Mouse (Mus musculus): ENCODE measurements at regions not wholly inside any gene's neighbourhood (a gene's known extent, or its start where the extent isn't known, plus 50 kb on each side); places are given as distances from the start of the nearest gene placed in this dataset.

DNA sequence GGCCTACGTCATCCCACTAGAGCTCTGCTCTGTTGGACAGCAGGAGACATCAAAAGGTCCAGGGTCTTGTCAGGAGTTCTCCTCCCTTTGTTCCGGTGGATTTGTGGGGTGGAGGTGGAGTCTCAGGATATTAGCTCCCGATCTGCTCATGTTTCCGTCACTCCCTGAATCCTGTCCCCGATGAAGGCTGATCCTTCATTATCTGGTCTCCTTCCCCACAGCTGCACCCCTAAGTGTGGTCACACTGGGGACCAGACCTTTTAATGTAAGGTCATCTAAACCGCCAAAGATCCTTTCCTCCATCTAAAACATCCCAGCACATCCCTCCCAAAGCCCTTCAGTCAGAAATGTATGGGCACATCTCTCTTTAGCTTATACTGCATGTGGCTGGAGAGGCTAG lies 215.6 kb upstream of the Ccdc122 start:
- no peak for TF ChIP-seq POLR2A (IDR thresholded peaks at IDR 0.05; ENCODE audit: control insufficient read depth, extremely low read depth, insufficient read depth, low read length, poor library complexity)
- TF ChIP-seq CTCF (IDR thresholded peaks at IDR 0.05; ENCODE audit: borderline replicate concordance, control insufficient read depth, extremely low read depth, insufficient read depth, low read length, poor library complexity), result no peak
- WGBS, result 96% methylated on average over 6 of the region's 6 CpGs

DNA sequence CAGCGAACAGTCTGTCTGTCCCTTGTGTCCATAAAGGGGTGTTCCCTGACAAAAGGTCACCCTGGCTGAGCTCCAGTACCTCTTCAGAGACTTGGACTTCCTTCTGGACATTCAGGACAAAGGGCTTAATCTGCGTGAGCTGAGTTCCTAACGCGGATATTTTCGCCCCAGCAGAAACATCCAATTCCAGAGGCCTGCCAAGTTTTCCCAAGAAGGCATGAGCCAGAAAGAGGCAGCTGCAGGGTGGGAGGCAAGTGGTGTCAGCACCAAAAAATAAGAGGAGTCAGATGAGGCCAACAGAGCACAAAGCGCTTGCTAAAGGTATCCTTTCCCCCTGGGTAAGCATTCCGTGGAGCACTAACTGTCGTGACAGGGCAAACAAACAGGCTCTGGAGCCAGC lies 216.9 kb upstream of the Ccdc122 start:
- Histone ChIP-seq H3K27ac (ENCODE audit: control insufficient read depth, insufficient read depth, low read length) (no peak overlapping the region), H3K27me3 (ENCODE audit: control insufficient read depth, insufficient read depth, low read length) (no peaks in the 10 kb centered on the region), H3K4me3 (ENCODE audit: control insufficient read depth, insufficient read depth, low read length) (no peak overlapping the region), H3K4me1 (replicated peaks; ENCODE audit: control insufficient read depth, insufficient read depth, low read length) (peaks cover 3% of the 10 kb centered on the region; the same call in 1 of the 2 replicates), H3K36me3 (ENCODE audit: control insufficient read depth, insufficient read depth, low read length) (no peaks in the 10 kb centered on the region)
- TF ChIP-seq POLR2A (IDR thresholded peaks at IDR 0.05; ENCODE audit: control insufficient read depth, extremely low read depth, insufficient read depth, low read length, poor library complexity) (no peak), CTCF (IDR thresholded peaks at IDR 0.05; ENCODE audit: borderline replicate concordance, control insufficient read depth, extremely low read depth, insufficient read depth, low read length, poor library complexity) (no peak)
- no peak for DNase-seq
- whole genome bisulfite sequencing, result 96% methylated on average over 8 of the region's 8 CpGs

More for the DNA sequence above, 215.6 kb upstream of the Ccdc122 start:
- peaks cover 3% of the 10 kb centered on the region; the same call in 1 of the 2 replicates for H3K4me1 ChIP-seq (replicated peaks; ENCODE audit: control insufficient read depth, insufficient read depth, low read length)
- no peaks in the 10 kb centered on the region for H3K27me3 ChIP-seq (ENCODE audit: control insufficient read depth, insufficient read depth, low read length)
- no peaks in the 10 kb centered on the region for H3K36me3 ChIP-seq (ENCODE audit: control insufficient read depth, insufficient read depth, low read length)
- no peak for DNase-seq
- H3K27ac ChIP-seq (ENCODE audit: control insufficient read depth, insufficient read depth, low read length), result no peak overlapping the region
- H3K4me3 ChIP-seq (ENCODE audit: control insufficient read depth, insufficient read depth, low read length), result no peak overlapping the region

DNA sequence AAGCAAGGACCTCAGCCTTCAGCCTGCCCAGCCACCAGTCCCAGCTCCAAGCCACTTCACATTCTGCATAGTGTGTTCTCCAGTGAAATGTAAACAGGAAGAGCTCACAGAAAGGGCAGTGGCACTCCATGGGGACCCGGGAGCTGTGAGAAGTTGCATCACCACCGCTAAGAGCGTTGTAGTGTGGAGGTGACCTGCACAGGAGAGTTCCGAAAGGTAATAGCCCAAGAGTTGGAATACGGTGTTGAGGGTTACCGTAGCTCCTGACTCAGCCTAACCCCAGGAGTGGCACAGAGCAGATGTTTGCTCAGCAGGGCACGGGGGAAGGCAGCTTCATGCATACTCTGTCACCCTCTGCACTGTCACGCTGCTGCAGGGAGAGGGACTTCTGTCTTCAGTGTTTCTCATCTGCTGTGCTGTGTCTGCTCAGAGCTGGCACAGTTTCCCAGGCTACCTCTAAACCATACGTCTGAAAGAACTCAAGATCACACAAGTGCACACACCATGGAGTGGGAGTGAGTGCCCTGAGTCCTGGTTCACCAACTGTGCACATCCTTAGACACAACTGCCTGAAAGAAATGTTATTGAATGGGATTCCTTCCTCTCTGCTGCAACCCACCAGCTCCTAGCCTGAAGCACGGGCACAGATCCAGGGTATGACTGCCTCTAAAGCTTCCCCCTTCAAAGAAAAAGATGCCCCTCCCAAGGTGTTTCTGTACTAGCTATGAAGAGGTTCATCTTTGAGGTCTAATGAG lies 218.1 kb upstream of the Ccdc122 start:
- Histone ChIP-seq H3K4me1 (replicated peaks; ENCODE audit: control insufficient read depth, insufficient read depth, low read length) (peaks cover 3% of the 10 kb centered on the region; the same call in 1 of the 2 replicates), H3K4me3 (ENCODE audit: control insufficient read depth, insufficient read depth, low read length) (no peak overlapping the region), H3K36me3 (ENCODE audit: control insufficient read depth, insufficient read depth, low read length) (no peaks in the 10 kb centered on the region), H3K27ac (ENCODE audit: control insufficient read depth, insufficient read depth, low read length) (no peak overlapping the region), H3K27me3 (ENCODE audit: control insufficient read depth, insufficient read depth, low read length) (no peaks in the 10 kb centered on the region)
- WGBS, result 61% methylated on average over 10 of the region's 10 CpGs
- DNase-seq, result no peak
- TF ChIP-seq POLR2A (IDR thresholded peaks at IDR 0.05; ENCODE audit: control insufficient read depth, extremely low read depth, insufficient read depth, low read length, poor library complexity) (no peak), CTCF (IDR thresholded peaks at IDR 0.05; ENCODE audit: borderline replicate concordance, control insufficient read depth, extremely low read depth, insufficient read depth, low read length, poor library complexity) (no peak)

DNA sequence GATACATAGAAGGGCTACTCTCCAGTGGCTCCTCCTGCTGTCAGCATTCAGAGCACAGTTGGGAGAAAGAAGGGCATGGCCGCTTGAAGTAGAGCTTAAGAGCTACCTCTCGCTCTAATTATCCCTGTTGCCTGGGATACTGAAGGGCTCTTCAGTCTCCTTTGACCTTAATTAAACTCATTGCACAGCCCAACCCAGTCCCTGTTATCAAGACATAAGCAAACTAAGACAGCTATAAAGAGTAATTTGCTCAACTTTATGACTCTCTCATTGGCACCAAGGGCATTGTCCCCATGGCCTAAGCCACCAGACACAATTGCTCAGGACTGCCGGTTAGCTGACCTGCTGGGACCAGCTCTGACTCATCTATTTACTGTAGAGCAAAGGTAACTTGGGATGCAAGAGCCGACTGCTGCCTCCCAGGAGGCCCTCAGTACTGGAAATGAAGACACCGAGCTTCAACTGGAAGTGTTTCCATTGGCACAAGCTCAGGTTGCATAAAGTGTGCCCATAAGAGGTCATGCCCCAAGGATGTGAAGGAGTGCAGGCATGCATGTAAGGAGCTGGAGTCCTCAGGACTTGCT lies 219.3 kb upstream of the Ccdc122 start:
- no peak overlapping the region for H3K27ac ChIP-seq (ENCODE audit: control insufficient read depth, insufficient read depth, low read length)
- TF ChIP-seq CTCF (IDR thresholded peaks at IDR 0.05; ENCODE audit: borderline replicate concordance, control insufficient read depth, extremely low read depth, insufficient read depth, low read length, poor library complexity), result no peak
- TF ChIP-seq POLR2A (IDR thresholded peaks at IDR 0.05; ENCODE audit: control insufficient read depth, extremely low read depth, insufficient read depth, low read length, poor library complexity), result no peak
- no peaks in the 10 kb centered on the region for H3K36me3 ChIP-seq (ENCODE audit: control insufficient read depth, insufficient read depth, low read length)
- H3K27me3 ChIP-seq (ENCODE audit: control insufficient read depth, insufficient read depth, low read length), result no peaks in the 10 kb centered on the region
- H3K4me3 ChIP-seq (ENCODE audit: control insufficient read depth, insufficient read depth, low read length), result no peak overlapping the region
- peaks cover 3% of the 10 kb centered on the region; the same call in 1 of the 2 replicates for H3K4me1 ChIP-seq (replicated peaks; ENCODE audit: control insufficient read depth, insufficient read depth, low read length)
- no peak for DNase-seq
- 94% methylated on average over 5 of the region's 5 CpGs for WGBS

DNA sequence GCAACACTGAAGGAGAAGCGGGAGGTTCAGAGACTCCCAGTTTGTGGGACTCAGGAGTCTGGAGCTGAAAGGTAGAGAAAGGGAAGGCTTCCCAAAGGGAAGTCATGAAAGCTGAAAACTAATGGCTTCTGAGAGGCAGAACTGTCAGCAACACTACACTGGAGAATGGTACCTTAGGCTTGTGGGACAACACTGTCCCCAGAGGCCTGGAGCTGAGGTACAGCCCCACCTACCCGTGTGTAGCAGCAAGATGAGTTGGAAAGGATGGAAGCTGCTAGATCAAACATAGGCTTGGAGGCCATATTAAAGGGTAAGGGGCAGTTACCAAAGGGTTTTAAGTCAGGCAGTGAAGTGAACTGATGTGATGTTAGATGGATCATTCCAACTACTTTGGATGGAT lies 219.9 kb upstream of the Ccdc122 start:
- WGBS, result 90% methylated on average over 2 of the region's 2 CpGs
- H3K4me1 ChIP-seq (replicated peaks; ENCODE audit: control insufficient read depth, insufficient read depth, low read length), result peaks cover 3% of the 10 kb centered on the region; the same call in 1 of the 2 replicates
- no peak overlapping the region for H3K27ac ChIP-seq (ENCODE audit: control insufficient read depth, insufficient read depth, low read length)
- TF ChIP-seq CTCF (IDR thresholded peaks at IDR 0.05; ENCODE audit: borderline replicate concordance, control insufficient read depth, extremely low read depth, insufficient read depth, low read length, poor library complexity) (no peak), POLR2A (IDR thresholded peaks at IDR 0.05; ENCODE audit: control insufficient read depth, extremely low read depth, insufficient read depth, low read length, poor library complexity) (no peak)
- DNase-seq, result no peak
- no peak overlapping the region for H3K4me3 ChIP-seq (ENCODE audit: control insufficient read depth, insufficient read depth, low read length)
- H3K27me3 ChIP-seq (ENCODE audit: control insufficient read depth, insufficient read depth, low read length), result no peaks in the 10 kb centered on the region
- no peaks in the 10 kb centered on the region for H3K36me3 ChIP-seq (ENCODE audit: control insufficient read depth, insufficient read depth, low read length)

DNA sequence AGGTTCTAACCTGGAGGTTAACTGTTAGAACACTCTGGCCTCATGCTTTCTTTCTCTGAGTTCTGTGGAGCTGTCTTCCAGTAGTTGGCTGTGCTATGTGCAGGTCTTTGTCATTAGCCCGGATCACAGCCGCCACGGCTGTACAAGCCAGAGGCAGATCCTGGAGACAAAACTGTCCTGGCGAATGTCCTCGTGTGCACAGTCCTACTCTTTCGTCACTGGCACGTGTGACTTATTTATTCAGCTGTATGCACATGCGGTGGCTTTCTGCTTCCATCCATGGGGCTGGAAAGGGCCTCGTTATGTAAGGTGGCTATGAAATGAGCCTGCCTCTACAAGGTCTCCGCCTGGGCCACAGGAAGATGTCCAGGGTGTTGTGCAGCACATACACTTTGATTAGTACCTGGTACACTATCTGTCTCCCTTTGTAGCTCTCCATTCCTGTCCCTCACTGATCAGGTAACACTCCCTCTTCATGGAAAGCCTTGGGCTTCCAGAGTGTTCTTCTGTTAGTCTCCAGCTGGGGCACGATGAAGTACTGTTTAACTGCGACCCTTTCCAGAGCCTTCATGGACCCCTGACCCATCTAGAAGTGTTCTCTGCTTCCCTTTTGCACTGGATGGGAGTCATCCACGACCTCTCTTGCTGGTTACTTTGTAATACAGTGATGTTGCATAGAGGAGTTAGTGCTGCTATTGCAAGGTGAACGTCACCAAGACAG lies 224.3 kb upstream of the Ccdc122 start:
- no peaks in the 10 kb centered on the region for H3K27me3 ChIP-seq (ENCODE audit: control insufficient read depth, insufficient read depth, low read length)
- no peak overlapping the region for H3K27ac ChIP-seq (ENCODE audit: control insufficient read depth, insufficient read depth, low read length)
- no peak for DNase-seq
- no peak overlapping the region for H3K4me3 ChIP-seq (ENCODE audit: control insufficient read depth, insufficient read depth, low read length)
- WGBS, result 92% methylated on average over 14 of the region's 14 CpGs
- H3K4me1 ChIP-seq (replicated peaks; ENCODE audit: control insufficient read depth, insufficient read depth, low read length), result no peaks in the 10 kb centered on the region
- no peaks in the 10 kb centered on the region for H3K36me3 ChIP-seq (ENCODE audit: control insufficient read depth, insufficient read depth, low read length)
- TF ChIP-seq CTCF (IDR thresholded peaks at IDR 0.05; ENCODE audit: borderline replicate concordance, control insufficient read depth, extremely low read depth, insufficient read depth, low read length, poor library complexity) (no peak), POLR2A (IDR thresholded peaks at IDR 0.05; ENCODE audit: control insufficient read depth, extremely low read depth, insufficient read depth, low read length, poor library complexity) (no peak)

All from thymus, adult 2 months (tissue).